Mouse (Mus musculus) intestine, embryonic 16.5 days (tissue): ENCODE results near the gene Cdh1. TPM values are rescaled to one million over a fixed set of nuclear protein-coding genes. Genes with fewer than 3 reads are reported as not detected.
A peak's percentile ranks its signal among the peaks of the same experiment; 100 is the strongest.

Source experiments
- ATAC-seq: fragments of 200-750 bp; cut with Nextera tagmentation; 2 replicates; pipeline ENCODE4 v1.8.0; 2017; ENCODE audit warnings: moderate TSS enrichment, moderate library complexity
- H3K27ac ChIP-seq: fragments of 300-500 bp; sonication (generic); 2 replicates; pipeline ENCODE4 v1.5.1; 2014; ENCODE audit warnings: mild to moderate bottlenecking, low read length
- H3K27me3 ChIP-seq: fragments of 300-500 bp; sonication (generic); replicated peaks from 2 replicates; pipeline ENCODE4 v1.6.1; 2014; ENCODE audit warnings: low read length, control low read depth, mixed read lengths; ENCODE audit not compliant: control insufficient read depth, insufficient read depth
- H3K36me3 ChIP-seq: fragments of 300-500 bp; sonication (generic); 2 replicates; pipeline ENCODE4 v1.6.1; 2014; ENCODE audit warnings: low read length, control low read depth; ENCODE audit not compliant: control insufficient read depth, insufficient read depth
- H3K4me1 ChIP-seq: fragments of 300-500 bp; sonication (generic); 2 replicates; pipeline ENCODE4 v1.6.1; 2014; ENCODE audit warnings: low read length, control low read depth, mixed read lengths; ENCODE audit not compliant: control insufficient read depth, insufficient read depth
- H3K4me2 ChIP-seq: fragments of 300-500 bp; sonication (generic); 2 replicates; pipeline ENCODE4 v1.6.1; 2014; ENCODE audit warnings: low read depth, low read length, control low read depth
- H3K4me3 ChIP-seq: fragments of 300-500 bp; sonication (generic); 2 replicates; pipeline ENCODE4 v1.5.1; 2014; ENCODE audit warnings: mild to moderate bottlenecking, low read length
- H3K9ac ChIP-seq: fragments of 300-500 bp; sonication (generic); 2 replicates; pipeline ENCODE4 v1.6.1; 2014; ENCODE audit warnings: low read depth, low read length
- H3K9me3 ChIP-seq: fragments of 300-500 bp; sonication (generic); 2 replicates; pipeline ENCODE4 v1.6.1; 2016; ENCODE audit warnings: low read length, control low read depth; ENCODE audit not compliant: control insufficient read depth
- WGBS: fragments of 180-500 bp; shearing (Covaris S2); extraction: QIAGEN DNeasy Blood & Tissue Kit; methylation state at CpG from one replicate; pipeline ENCODE4 v1.1.7; 2014; 5-methylcytosine and 5-hydroxymethylcytosine counted together
- polyA plus RNA-seq: library from polyadenylated mRNA; unstranded; fragments of >200 nt; fragmentation: Nextera tagmentation; extraction: Ambion mirVana; gene quantifications from 2 replicates; pipeline ENCODE4 v1.2.1, GENCODE M21; 2015

Gene Cdh1
- polyA plus RNA-seq, 1 experiment from 2014 or later: 170 TPM

- no peaks in the 10 kb centered on the region for H3K36me3 ChIP-seq
- ATAC-seq: no peak
- peaks cover 47% of the 10 kb centered on the region for H3K4me1 ChIP-seq
- H3K4me3 ChIP-seq: no peak overlapping the region
- peak overlapping the region; percentile 38; the same call in 1 of the 2 replicates for H3K27ac ChIP-seq
- WGBS: 56% methylated on average over 6 of the region's 6 CpGs
- H3K9ac ChIP-seq: no peak overlapping the region
- no peaks in the 10 kb centered on the region for H3K27me3 ChIP-seq
- H3K4me2 ChIP-seq: no peak overlapping the region
- H3K9me3 ChIP-seq: no peaks in the 10 kb centered on the region
Observed at GRCm38 (mm10) chr8:106617196-106617595, 14.0 kb downstream of the Cdh1 start.

GRCm38 (mm10) chr8:106617865-106618264 is 14.7 kb downstream of the Cdh1 start:
- WGBS: 81% methylated on average over 6 of the region's 6 CpGs
- Histone ChIP-seq H3K27ac (peak overlapping the region; percentile 38; the same call in 1 of the 2 replicates), H3K27me3 (no peaks in the 10 kb centered on the region), H3K4me3 (no peak overlapping the region), H3K36me3 (no peaks in the 10 kb centered on the region), H3K9me3 (no peaks in the 10 kb centered on the region), H3K9ac (no peak overlapping the region), H3K4me2 (no peak overlapping the region), H3K4me1 (peaks cover 43% of the 10 kb centered on the region)
- ATAC-seq: no peak

- Histone ChIP-seq H3K27me3 (no peaks in the 10 kb centered on the region), H3K27ac (no peak overlapping the region), H3K4me2 (no peak overlapping the region), H3K36me3 (no peaks in the 10 kb centered on the region), H3K9me3 (no peaks in the 10 kb centered on the region), H3K4me1 (peaks cover 43% of the 10 kb centered on the region), H3K9ac (no peak overlapping the region), H3K4me3 (no peak overlapping the region)
- WGBS: 55% methylated on average over 6 of the region's 6 CpGs
- no peak for ATAC-seq
Observed at GRCm38 (mm10) chr8:106618324-106618723, 15.2 kb downstream of the Cdh1 start.

- 37% methylated on average over 9 of the region's 9 CpGs for WGBS
- H3K4me1 ChIP-seq: peaks cover 47% of the 10 kb centered on the region
Observed at GRCm38 (mm10) chr8:106619549-106620245, 16.5 kb downstream of the Cdh1 start.

GRCm38 (mm10) chr8:106620488-106620887 is 17.3 kb downstream of the Cdh1 start:
- Histone ChIP-seq H3K4me1 (peaks cover 43% of the 10 kb centered on the region), H3K9me3 (no peaks in the 10 kb centered on the region; the same call in 1 of the 2 replicates), H3K27ac (peak overlapping the region; percentile 79; the same call in 1 of the 2 replicates), H3K4me3 (no peak overlapping the region), H3K27me3 (no peaks in the 10 kb centered on the region), H3K9ac (no peak overlapping the region), H3K4me2 (no peak overlapping the region), H3K36me3 (no peaks in the 10 kb centered on the region)
- ATAC-seq: no peak
- 71% methylated on average over 2 of the region's 2 CpGs for WGBS

More at GRCm38 (mm10) chr8:106619549-106620245, 16.5 kb downstream of the Cdh1 start:
- peak overlapping the region; percentile 79 for H3K27ac ChIP-seq
- ATAC-seq: peak; percentile 73
- no peak overlapping the region for H3K4me3 ChIP-seq
- no peaks in the 10 kb centered on the region; the same call in 1 of the 2 replicates for H3K9me3 ChIP-seq
- peak overlapping the region; percentile 15 for H3K4me2 ChIP-seq
- H3K9ac ChIP-seq: peak overlapping the region; percentile 48; the same call in 1 of the 2 replicates
- no peaks in the 10 kb centered on the region for H3K36me3 ChIP-seq
- no peaks in the 10 kb centered on the region for H3K27me3 ChIP-seq

GRCm38 (mm10) chr8:106623016-106623415 is 19.9 kb downstream of the Cdh1 start:
- H3K9ac ChIP-seq: no peak overlapping the region
- peaks cover 35% of the 10 kb centered on the region for H3K4me1 ChIP-seq
- H3K4me2 ChIP-seq: peak overlapping the region; percentile 20; the same call in 1 of the 2 replicates
- no peaks in the 10 kb centered on the region; the same call in 1 of the 2 replicates for H3K9me3 ChIP-seq
- no peak overlapping the region for H3K4me3 ChIP-seq
- WGBS: 32% methylated on average over 5 of the region's 5 CpGs
- H3K36me3 ChIP-seq: no peaks in the 10 kb centered on the region
- peak overlapping the region; percentile 64 for H3K27ac ChIP-seq
- no peaks in the 10 kb centered on the region for H3K27me3 ChIP-seq
- peak; percentile 55 for ATAC-seq

GRCm38 (mm10) chr8:106623451-106623850 is 20.3 kb downstream of the Cdh1 start:
- peaks cover 32% of the 10 kb centered on the region for H3K4me1 ChIP-seq
- 74% methylated on average over 3 of the region's 3 CpGs for WGBS
- ATAC-seq: no peak
- no peak overlapping the region for H3K9ac ChIP-seq
- no peaks in the 10 kb centered on the region for H3K36me3 ChIP-seq
- H3K27ac ChIP-seq: peak overlapping the region; percentile 64
- no peak overlapping the region; the same call in 1 of the 2 replicates for H3K4me2 ChIP-seq
- no peaks in the 10 kb centered on the region for H3K27me3 ChIP-seq
- no peak overlapping the region for H3K4me3 ChIP-seq
- H3K9me3 ChIP-seq: no peaks in the 10 kb centered on the region; the same call in 1 of the 2 replicates

- Histone ChIP-seq H3K4me1 (peaks cover 32% of the 10 kb centered on the region), H3K27ac (peak overlapping the region; percentile 64; the same call in 1 of the 2 replicates), H3K9me3 (no peaks in the 10 kb centered on the region; the same call in 1 of the 2 replicates), H3K9ac (no peak overlapping the region), H3K4me3 (no peak overlapping the region), H3K4me2 (no peak overlapping the region), H3K36me3 (no peaks in the 10 kb centered on the region), H3K27me3 (no peaks in the 10 kb centered on the region)
- ATAC-seq: no peak
Observed at GRCm38 (mm10) chr8:106623954-106624353, 20.8 kb downstream of the Cdh1 start.

GRCm38 (mm10) chr8:106624743-106625142 is 21.6 kb downstream of the Cdh1 start:
- Histone ChIP-seq H3K4me3 (no peak overlapping the region), H3K4me1 (peaks cover 26% of the 10 kb centered on the region), H3K4me2 (no peak overlapping the region), H3K27ac (no peak overlapping the region), H3K36me3 (no peaks in the 10 kb centered on the region), H3K27me3 (no peaks in the 10 kb centered on the region), H3K9me3 (no peaks in the 10 kb centered on the region; the same call in 1 of the 2 replicates), H3K9ac (no peak overlapping the region)
- ATAC-seq: no peak
- 86% methylated on average over 3 of the region's 3 CpGs for WGBS
